Mouse (Mus musculus) layer of hippocampus, adult 9-11 months (tissue): ENCODE data around the gene Nup107.
A peak's percentile ranks its signal among the peaks of the same experiment; 100 is the strongest.
"Not testable (repeated sequence)": the region's sequence is repeated elsewhere in the genome, so short reads cannot be mapped to it uniquely, and the experiment has no call there.

ENCODE experiments used
- DNase-seq: peaks from one replicate; pipeline ENCODE4 v3.0.0; 2022

Gene Nup107

DNA sequence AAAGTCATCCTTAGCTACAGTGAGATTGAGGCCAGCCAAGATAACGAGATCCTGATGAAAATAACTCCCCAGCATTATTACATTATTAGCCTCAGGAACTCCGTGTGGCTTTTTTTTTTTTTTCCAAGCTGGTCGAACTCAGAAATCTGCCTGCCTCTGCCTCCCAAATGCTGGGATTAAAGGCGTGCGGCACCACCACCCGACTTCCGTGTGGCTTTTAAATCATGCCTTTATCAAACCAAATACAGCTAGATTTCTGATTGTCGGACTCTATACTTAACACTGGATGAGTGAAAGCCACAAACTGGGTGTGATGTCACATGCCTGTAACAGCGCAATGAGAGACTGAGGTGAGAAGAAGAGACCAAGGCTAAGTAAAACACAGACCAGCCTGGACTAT, 79.6 kb downstream of the Nup107 start:
- no peak for DNase-seq

- no peak for DNase-seq
Observed at GRCm38 (mm10) chr10:117712191-117712754, 80.2 kb downstream of the Nup107 start.

DNA sequence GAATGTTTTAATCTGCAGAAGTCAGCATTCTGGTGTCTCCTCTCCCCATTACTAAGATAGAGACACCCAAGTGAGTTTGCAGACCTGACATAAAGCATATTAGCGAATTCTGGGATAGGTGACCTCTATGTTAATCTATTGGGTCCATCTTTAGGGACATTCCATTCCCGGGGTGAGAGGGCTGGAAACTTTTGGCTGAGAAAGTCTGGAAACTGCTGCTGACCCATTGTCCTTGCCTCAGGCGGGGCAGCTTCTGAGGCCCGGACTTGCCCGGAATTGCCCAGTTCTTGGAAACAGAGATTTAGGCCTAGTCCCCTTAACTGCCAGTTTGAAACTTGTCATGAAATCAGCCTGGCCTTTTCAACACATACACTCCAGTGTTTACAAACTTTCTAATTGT, 81.1 kb downstream of the Nup107 start:
- DNase-seq = no peak

- peak; percentile 94 for DNase-seq
Observed at GRCm38 (mm10) chr10:117710604-117711141, 81.8 kb downstream of the Nup107 start, which contains the start of gene Mdm2. Gene Mdm2 (minus strand): TSS chr10:117710758.

GRCm38 (mm10) chr10:117709930-117710603, 82.4 kb downstream of the Nup107 start:
- peak; percentile 79 for DNase-seq

DNA sequence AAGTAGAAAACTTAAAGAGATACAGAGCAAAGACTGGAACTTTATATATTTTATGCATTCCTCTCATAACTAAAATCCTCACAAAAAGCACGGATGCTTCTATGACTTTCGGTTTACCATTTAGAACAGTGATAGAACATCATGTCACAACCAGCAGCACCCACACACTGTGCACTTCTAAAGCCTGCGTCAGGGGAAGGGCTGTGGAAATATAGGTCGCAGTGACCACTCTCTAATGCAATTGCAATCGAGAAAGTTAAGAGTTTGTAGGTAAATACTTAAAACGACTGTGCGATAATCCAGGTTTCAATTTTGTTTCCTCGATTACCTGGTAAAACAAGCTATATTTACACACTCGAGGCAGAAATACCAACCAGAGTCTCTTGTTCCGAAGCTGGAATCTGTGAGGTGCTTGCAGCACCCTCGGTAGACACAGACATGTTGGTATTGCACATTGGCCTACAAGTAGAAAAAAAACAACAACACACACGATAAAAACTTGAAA, 83.1 kb downstream of the Nup107 start:
- no peak for DNase-seq

- no peak for DNase-seq
Observed at GRCm38 (mm10) chr10:117708856-117709255, 83.6 kb downstream of the Nup107 start.

GRCm38 (mm10) chr10:117708376-117708775, 84.1 kb downstream of the Nup107 start:
- DNase-seq = no peak

- DNase-seq = no peak
Observed at GRCm38 (mm10) chr10:117707114-117707838, 85.2 kb downstream of the Nup107 start.

GRCm38 (mm10) chr10:117706440-117706839, 86.1 kb downstream of the Nup107 start:
- DNase-seq = no peak

DNA sequence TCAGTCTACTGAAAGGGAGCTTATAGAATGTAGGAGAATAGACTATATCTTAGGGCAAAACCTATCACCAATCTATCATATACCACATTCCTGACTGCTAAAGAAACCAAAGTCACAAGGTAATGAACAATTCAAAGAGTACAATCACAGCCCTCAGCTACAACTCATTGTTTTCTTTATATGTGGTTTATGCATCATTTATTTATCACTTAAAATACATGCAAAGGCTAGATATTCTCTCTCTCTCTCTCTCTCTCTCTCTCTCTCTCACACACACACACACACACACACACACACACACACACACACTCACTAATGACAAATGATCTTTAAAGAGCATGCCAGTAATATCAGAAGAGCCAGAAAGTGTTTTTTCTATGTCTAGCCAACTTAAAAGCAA, 86.7 kb downstream of the Nup107 start:
- DNase-seq = no peak

DNA sequence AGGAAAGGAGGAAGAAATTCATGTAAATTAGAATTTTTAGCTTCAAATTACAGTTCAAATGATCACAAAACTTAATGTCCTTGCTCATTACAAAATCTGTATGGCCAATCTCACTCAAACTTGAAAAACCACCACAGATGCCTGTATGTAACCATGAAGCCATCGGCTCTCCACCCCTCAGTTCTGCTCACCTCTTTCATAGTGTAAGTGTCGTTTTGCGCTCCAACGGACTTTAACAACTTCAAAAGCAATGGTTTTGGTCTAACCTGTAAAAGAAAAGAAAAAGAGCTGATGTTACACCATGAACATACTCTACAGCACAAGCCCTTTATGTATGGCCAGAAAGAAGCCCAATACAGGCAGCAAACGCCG, 87.6 kb downstream of the Nup107 start:
- no peak for DNase-seq

GRCm38 (mm10) chr10:117704314-117704963, 88.1 kb downstream of the Nup107 start:
- not testable (repeated sequence) for DNase-seq

DNA sequence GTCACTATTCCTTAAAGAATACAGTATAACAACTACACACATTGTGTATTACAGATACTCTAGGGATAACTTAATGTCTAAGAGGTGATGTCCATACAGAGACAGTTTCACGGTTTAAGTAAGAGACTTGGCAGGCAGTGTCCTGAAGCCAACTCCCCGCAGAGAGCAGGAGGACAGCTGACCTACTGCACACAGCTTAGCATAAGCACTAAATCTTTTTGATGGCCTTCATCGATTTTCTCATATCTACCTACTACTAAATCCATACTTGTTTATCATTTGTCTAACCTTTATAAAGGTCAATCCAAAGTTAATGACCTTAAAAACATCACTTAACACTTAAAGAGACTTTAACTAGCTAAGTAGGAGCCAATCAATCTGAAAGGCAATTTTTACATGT, 89.0 kb downstream of the Nup107 start:
- DNase-seq = no peak

- no peak for DNase-seq
Observed at GRCm38 (mm10) chr10:117702024-117702833, 90.3 kb downstream of the Nup107 start.

DNA sequence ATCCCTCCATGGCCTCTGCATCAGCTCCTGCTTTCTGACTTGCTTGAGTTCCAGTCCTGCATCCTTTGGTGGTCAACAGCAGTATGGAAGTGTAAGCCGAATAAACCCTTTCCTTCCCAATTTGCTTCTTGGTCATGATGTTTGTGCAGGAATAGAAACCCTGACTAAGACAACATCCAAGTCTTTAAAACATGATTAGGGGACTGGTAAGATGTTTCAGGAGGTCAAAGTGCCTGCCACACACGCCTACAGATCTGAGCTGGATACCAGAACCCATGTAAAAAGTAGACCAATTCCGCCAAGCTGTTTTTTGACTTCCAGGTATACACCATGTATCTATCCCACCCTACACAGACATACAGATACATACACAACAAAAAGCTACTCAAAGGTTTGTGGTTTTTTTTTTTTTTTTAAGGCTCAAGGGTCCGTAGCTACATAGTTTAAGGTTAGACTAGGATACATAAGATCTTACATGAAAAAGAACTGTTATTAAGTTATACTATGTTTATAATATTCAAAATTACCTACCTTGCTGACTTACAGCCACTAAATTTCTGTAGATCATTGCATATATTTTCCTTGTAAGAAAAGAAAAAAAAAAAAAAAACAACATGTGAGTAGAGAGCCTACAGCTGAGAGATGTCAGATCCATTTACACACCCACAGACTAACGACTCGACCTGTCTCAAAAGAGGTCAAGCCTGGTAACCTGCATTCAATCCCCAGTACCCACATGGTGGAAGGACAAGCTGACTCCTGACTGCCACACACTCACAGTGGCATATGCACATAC, 91.3 kb downstream of the Nup107 start:
- DNase-seq = no peak
